Mouse (Mus musculus): ENCODE measurements around the gene F2rl1. TPM values are rescaled to one million over a fixed set of nuclear protein-coding genes. Genes with fewer than 3 reads are reported as not detected.

F2rl1 gene
- polyA plus RNA-seq, 1 experiment from 2014 or later: 0.33 TPM

GRCm38 (mm10) chr13:95491327-95491726 lies 33.7 kb downstream of the F2rl1 start:
- Histone ChIP-seq H3K27me3 (no peaks in the 10 kb centered on the region), H3K4me3 (replicated peaks) (no peak overlapping the region), H3K36me3 (replicated peaks) (no peaks in the 10 kb centered on the region), H3K9ac (no peak overlapping the region), H3K9me3 (no peaks in the 10 kb centered on the region), H3K4me2 (no peak overlapping the region), H3K4me1 (no peaks in the 10 kb centered on the region; the same call in 1 of the 2 replicates), H3K27ac (no peak overlapping the region)
- WGBS: 68% methylated on average over 11 of the region's 11 CpGs
- no peak for ATAC-seq (ENCODE audit: low FRiP score)

GRCm38 (mm10) chr13:95484664-95485063 lies 40.4 kb downstream of the F2rl1 start:
- 38% methylated on average over 5 of the region's 5 CpGs for WGBS

GRCm38 (mm10) chr13:95481428-95481827 lies 43.6 kb downstream of the F2rl1 start:
- no peaks in the 10 kb centered on the region for H3K9me3 ChIP-seq
- H3K27ac ChIP-seq: no peak overlapping the region
- H3K27me3 ChIP-seq: no peaks in the 10 kb centered on the region
- no peak overlapping the region for H3K4me2 ChIP-seq
- H3K9ac ChIP-seq: no peak overlapping the region
- ATAC-seq (ENCODE audit: low FRiP score): peak; percentile 71; the same call in 1 of the 2 replicates
- no peaks in the 10 kb centered on the region for H3K4me1 ChIP-seq
- no peak overlapping the region for H3K4me3 ChIP-seq (replicated peaks)
- no peaks in the 10 kb centered on the region for H3K36me3 ChIP-seq (replicated peaks)
- WGBS: 19% methylated on average over 4 of the region's 4 CpGs

More at GRCm38 (mm10) chr13:95484664-95485063, 40.4 kb downstream of the F2rl1 start:
- H3K27me3 ChIP-seq: no peaks in the 10 kb centered on the region
- no peaks in the 10 kb centered on the region for H3K4me1 ChIP-seq
- no peak overlapping the region for H3K4me2 ChIP-seq
- H3K9me3 ChIP-seq: no peaks in the 10 kb centered on the region
- no peak overlapping the region for H3K4me3 ChIP-seq (replicated peaks)
- no peak for ATAC-seq (ENCODE audit: low FRiP score)
- no peaks in the 10 kb centered on the region for H3K36me3 ChIP-seq (replicated peaks)
- H3K27ac ChIP-seq: peak overlapping the region; percentile 26; the same call in 1 of the 2 replicates
- H3K9ac ChIP-seq: no peak overlapping the region

GRCm38 (mm10) chr13:95478671-95479413 lies 46.2 kb downstream of the F2rl1 start, which contains the start of gene S100z:
S100z (minus strand) TSS chr13:95478721.
- Histone ChIP-seq H3K27ac (no peak within 1 kb of the TSS), H3K4me1 (no peaks in the 10 kb centered on the region), H3K9me3 (no peaks in the 10 kb centered on the region), H3K4me2 (no peak within 1 kb of the TSS), H3K36me3 (replicated peaks) (no peaks in the 10 kb centered on the region), H3K9ac (no peak within 1 kb of the TSS), H3K4me3 (replicated peaks) (no peak within 1 kb of the TSS), H3K27me3 (no peaks in the 10 kb centered on the region)
- 89% methylated on average over 21 of the region's 21 CpGs for WGBS
- ATAC-seq (ENCODE audit: low FRiP score): no peak

GRCm38 (mm10) chr13:95477173-95477572 lies 47.9 kb downstream of the F2rl1 start:
- H3K4me1 ChIP-seq: no peaks in the 10 kb centered on the region
- no peaks in the 10 kb centered on the region for H3K27me3 ChIP-seq
- H3K4me2 ChIP-seq: no peak overlapping the region
- WGBS: 77% methylated on average over 6 of the region's 6 CpGs
- no peak overlapping the region for H3K9ac ChIP-seq
- H3K36me3 ChIP-seq (replicated peaks): no peaks in the 10 kb centered on the region
- no peak overlapping the region for H3K27ac ChIP-seq
- no peaks in the 10 kb centered on the region for H3K9me3 ChIP-seq
- no peak for ATAC-seq (ENCODE audit: low FRiP score)
- H3K4me3 ChIP-seq (replicated peaks): no peak overlapping the region

- Histone ChIP-seq H3K36me3 (replicated peaks) (no peaks in the 10 kb centered on the region), H3K9me3 (no peaks in the 10 kb centered on the region), H3K4me1 (no peaks in the 10 kb centered on the region), H3K4me3 (replicated peaks) (no peak overlapping the region), H3K27ac (no peak overlapping the region), H3K4me2 (no peak overlapping the region), H3K27me3 (no peaks in the 10 kb centered on the region), H3K9ac (no peak overlapping the region)
- 77% methylated on average over 7 of the region's 7 CpGs for WGBS
- ATAC-seq (ENCODE audit: low FRiP score): no peak
Observed at GRCm38 (mm10) chr13:95475124-95475523, 49.9 kb downstream of the F2rl1 start.

- no peak overlapping the region for H3K4me2 ChIP-seq
- H3K4me1 ChIP-seq: no peaks in the 10 kb centered on the region
- no peaks in the 10 kb centered on the region for H3K27me3 ChIP-seq
- H3K36me3 ChIP-seq (replicated peaks): no peaks in the 10 kb centered on the region
- H3K9ac ChIP-seq: no peak overlapping the region
- H3K4me3 ChIP-seq (replicated peaks): no peak overlapping the region
- ATAC-seq (ENCODE audit: low FRiP score): no peak
- H3K9me3 ChIP-seq: no peaks in the 10 kb centered on the region
- no peak overlapping the region for H3K27ac ChIP-seq
- WGBS: 84% methylated on average over 3 of the region's 3 CpGs
Observed at GRCm38 (mm10) chr13:95474294-95474693, 50.7 kb downstream of the F2rl1 start.

GRCm38 (mm10) chr13:95470970-95471369 lies 54.1 kb downstream of the F2rl1 start:
- WGBS: 76% methylated on average over 2 of the region's 2 CpGs
- H3K27ac ChIP-seq: no peak overlapping the region
- no peaks in the 10 kb centered on the region for H3K27me3 ChIP-seq
- no peak overlapping the region for H3K9ac ChIP-seq
- H3K4me1 ChIP-seq: no peaks in the 10 kb centered on the region
- H3K9me3 ChIP-seq: no peaks in the 10 kb centered on the region
- no peaks in the 10 kb centered on the region for H3K36me3 ChIP-seq (replicated peaks)
- H3K4me3 ChIP-seq (replicated peaks): no peak overlapping the region
- no peak overlapping the region for H3K4me2 ChIP-seq
- no peak for ATAC-seq (ENCODE audit: low FRiP score)

Other genes with a start within 250 kb of the F2rl1 start
- gene Zbed3, start 201.6 kb downstream of the F2rl1 start, polyA plus RNA-seq (2016; fragmentation: Nextera tagmentation; extraction: Ambion mirVana): 67.8 and 68.1 TPM in 2 replicates
- gene Aggf1, start 149.9 kb downstream of the F2rl1 start, polyA plus RNA-seq (2016; fragmentation: Nextera tagmentation; extraction: Ambion mirVana): 52.4 and 54.2 TPM in 2 replicates
- 0.41 and 0.65 TPM in 2 replicates for gene Crhbp, start 80.3 kb downstream of the F2rl1 start, polyA plus RNA-seq (2016; fragmentation: Nextera tagmentation; extraction: Ambion mirVana)
- gene S100z, start 46.5 kb downstream of the F2rl1 start, polyA plus RNA-seq (2016; fragmentation: Nextera tagmentation; extraction: Ambion mirVana): 1.7 and 5.0 TPM in 2 replicates
- 109 TPM in 2 replicates for gene F2r, start 93.3 kb upstream of the F2rl1 start, polyA plus RNA-seq (2016; fragmentation: Nextera tagmentation; extraction: Ambion mirVana)
- 0.76 and 0.79 TPM in 2 replicates for gene F2rl2, start 171.6 kb upstream of the F2rl1 start, polyA plus RNA-seq (2016; fragmentation: Nextera tagmentation; extraction: Ambion mirVana)

Measured in forebrain, embryonic 12.5 days (tissue).